Mouse (Mus musculus) frontal cortex, postnatal 36 days (tissue): ENCODE measurements around the gene Ccdc159.

Experiments
- DNase-seq, 2 experiments: peaks; one replicate each; pipeline ENCODE4 v3.0.0; 2022; ENCODE audit warnings: low spot score in 2 of 2

Gene Ccdc159

DNA sequence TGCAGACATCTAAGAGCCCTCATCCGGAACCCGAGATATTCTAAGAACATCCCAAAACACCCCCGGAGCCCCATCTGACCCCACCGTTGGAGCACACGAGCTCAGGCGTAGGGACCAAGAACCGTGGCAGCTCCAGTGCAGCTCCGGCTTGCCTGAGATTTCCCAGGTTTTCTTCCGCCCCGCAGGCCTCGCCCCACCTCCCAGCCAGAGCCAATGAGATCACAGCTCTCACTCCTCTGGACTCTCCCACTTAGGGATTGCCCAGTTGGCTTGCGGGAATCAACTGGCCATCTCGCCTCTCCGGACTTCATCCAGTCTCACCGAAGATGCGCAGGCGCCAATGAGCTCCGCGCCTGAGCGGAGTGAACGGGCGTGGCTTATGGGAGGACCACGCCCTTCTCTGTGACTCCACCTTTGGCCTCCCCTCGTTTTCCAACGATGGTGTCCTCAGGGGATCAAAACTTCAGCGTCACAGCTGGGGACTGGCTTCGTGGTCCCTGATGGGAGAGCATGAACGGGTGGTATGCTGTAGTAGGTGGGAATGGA, at the start of gene Ccdc159, which contains the start of gene Tmem205:
Gene Ccdc159 (plus strand): TSS at position 264 of the 546 bp plus-strand sequence.
Gene Tmem205 (minus strand): TSS at position 349 of the 546 bp plus-strand sequence.
- DNase-seq, result peak; percentile 93 to 95

DNA sequence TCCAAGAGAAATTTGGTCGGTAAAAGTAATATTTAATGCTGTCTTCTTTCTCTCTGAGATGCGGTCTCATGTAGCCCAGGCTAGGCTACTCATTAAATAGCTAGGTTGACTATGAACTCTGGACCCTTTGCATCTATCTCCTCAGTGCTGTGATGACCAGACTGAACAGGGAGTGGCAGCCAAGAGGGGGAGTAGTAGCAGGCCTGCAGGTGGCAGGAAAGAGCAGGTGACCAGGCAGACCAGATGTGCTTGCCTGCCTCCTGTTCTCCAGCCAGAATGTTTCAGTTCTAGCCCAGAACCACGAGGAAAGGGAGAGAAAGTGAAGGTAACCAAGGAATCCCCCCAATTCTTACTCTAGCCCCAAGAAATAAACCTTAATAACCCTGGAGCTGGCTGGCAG, 38.0 kb upstream of the Ccdc159 start:
- DNase-seq, result no peak

DNA sequence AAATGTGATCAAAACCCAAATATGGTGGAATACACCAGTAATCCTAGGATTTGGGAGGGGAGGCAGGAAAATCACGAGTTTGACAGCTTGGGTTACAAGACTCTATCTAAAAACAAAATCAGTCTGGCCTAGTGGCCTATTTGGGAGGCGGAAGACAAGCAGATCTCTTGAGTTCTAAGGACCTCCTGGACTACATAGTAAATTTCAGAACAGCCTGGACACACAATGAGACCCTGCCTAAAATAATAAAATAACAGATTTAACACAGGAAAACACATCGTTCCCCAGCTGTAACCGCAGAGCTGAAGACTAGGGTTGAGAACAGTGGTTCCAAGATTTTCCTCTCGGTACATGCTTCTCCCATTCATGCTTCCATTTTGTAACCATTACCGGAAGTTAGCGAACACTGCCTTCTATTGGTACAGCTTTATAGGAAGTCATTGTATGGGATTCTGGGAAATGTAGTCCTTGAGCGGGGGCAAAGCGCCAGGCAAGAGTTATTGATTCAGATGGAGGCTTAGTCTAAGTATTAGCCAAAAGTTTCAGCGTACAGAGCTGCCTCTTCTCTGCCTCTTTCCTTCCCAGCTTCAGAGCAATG, 25.9 kb upstream of the Ccdc159 start:
- peak; percentile 58 to 82 for DNase-seq

DNA sequence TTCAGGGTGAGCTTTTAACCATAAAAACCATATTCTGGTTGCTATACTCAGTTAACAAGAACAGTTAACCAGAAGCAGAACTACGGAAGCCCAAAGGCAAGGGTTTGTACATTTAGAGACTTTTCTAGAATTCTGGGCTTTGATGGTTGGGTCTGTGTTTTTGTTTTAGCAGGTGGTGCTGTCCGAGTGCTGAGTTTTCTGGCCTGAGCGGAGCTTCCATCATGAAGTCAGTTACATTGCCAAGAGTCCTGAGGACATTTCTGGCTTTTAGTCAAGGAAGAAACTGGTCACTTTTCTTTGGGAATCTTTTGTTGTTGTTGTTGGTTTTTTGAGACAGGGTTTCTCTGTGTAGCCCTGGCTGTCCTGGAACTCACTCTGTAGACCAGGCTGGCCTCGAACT, 23.2 kb upstream of the Ccdc159 start:
- DNase-seq, result no peak

DNA sequence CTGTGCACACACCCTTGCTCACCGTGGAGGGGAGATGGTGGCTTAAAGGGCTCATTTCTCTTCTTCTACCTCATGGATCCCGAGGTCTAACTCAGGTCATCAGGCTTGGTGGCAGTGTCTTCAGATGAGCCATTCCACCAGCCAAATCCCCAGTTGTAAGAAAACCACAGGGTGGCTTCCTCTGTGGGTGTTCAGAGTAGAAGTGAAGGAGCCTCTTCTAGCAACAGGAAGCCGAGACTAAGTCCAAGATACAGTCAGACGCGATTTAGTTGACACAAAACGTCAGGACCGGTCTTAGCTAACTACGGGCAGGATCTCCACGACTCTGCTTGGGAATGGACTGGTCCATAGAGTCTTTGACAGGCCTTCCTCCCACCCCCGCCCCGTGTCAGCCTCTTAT, 19.1 kb upstream of the Ccdc159 start:
- DNase-seq, result no peak

DNA sequence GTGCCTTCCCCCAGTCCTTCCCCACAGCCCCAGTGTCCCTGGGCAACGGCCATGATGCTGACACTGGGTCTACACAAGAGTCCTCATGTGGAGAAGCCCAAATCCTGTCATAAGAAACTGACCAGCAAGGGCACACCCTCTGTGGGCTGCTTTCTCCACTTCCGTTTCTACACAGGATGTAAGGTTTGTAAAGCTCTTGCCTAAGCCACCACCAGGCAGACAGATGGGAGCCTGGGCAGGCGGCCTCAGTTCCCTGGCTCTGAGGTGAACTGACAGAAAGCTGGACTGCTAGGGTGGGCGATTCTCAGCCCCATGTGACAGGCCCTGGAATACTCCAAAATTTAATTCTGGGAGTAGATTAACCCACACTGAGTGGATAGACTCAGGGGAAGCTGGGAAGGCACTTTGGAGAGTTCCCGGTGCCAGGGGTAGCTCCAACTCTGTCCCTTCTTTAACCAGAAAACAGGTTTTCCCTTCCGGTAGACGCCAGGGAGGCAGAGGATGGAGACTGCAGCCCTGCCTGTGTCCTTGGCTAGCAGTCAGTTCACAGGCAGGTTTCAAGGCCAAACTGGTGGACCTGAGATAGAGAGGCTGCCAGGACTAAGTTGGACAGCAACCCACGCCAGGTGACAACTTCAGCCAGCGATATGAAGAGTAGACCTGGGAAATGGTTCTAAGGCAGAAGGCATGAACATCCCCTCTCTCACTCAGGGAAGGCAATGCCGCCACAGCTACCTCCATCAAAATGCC, 17.6 kb upstream of the Ccdc159 start:
- DNase-seq, result no peak

DNA sequence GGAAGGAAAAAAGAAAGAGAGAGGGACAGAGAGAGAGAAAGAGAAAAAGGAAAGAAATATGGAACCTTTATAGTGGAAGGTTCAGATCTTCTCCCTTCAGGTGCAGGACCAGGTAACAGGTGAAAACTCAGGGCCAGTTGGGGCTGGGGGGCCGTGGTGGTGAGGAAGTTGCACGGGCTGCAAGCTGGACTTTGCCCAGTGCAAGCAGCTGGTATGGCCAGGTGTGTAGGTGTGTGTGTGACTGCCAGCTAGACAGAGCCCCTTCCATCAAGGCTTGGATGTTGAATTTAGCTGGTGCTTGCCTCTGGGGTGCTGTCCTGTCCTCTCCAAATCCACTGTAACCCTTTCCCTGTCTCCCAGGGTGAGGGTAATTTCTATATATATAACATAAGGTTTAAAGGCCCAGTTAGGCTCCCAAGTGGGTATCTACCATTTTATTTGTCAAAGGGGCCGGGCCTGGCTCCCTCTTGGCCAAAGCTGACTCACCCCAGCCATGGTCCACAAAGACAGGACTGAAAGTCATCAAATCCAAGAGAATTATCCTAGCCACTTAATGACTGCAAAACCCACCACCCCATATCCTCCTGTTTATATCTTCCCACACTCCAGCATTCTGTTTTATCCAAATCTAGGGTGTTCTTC, 10.3 kb upstream of the Ccdc159 start:
- peak in 1 of 2 experiments; percentile 38 for DNase-seq

DNA sequence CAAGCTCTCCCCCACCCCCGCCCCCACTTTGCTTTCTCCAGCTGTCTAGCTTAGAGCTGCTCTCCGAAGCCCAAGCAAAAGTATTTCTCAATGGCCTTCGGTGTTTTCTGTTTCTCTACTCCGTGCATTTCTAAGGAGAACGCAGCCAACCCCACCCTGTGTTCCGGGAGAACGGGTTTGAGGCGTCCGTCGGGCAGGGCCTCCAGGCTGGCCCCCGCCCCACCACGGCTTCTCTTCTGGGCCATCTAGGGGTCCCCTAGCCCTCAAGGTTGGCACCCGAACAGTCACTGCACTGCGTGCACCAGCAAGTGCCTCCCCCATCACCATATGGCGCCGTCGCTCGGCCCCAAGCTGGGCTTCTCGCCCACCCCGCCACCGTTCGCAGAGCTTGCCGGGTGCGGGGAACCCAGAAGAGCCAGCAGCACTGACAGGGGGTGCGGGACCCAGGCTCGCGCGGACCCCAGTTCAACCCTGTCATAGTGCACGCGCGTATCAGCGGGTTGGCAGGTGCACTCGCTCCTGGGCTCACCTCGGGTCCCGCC, 9.7 kb upstream of the Ccdc159 start:
- peak; percentile 84 to 86 for DNase-seq

DNA sequence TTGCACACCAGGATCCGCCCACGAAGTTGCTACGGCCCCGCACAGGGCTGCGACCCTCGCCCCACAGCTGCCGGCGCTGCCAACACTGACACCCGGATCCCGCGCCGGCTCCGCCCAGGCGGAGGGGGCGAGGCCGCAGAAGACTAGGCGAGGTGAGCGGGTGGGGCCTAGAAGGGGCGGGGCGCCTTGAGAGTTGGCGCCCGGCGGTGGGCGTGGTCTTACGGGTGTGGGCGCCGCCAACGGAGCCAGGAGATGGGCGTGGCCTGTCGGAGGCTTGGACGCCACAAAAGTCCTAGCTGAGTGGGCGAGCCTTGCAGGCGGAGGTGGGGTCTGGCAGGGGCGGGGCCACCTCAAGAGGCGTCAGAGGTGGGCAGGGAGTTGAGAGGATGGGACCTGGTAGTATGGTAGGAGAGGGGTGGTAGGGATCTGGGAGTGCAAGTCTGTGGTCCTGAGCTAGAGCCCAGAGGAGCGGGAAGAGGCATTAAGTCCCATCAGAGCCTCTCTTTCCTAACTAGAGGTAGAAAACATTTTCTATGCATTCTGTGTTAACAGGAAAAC, 9.2 kb upstream of the Ccdc159 start, which contains the start of gene Rab3d:
Gene Rab3d (minus strand): TSS at position 158 of the 558 bp plus-strand sequence.
- DNase-seq, result peak; percentile 84 to 90

DNA sequence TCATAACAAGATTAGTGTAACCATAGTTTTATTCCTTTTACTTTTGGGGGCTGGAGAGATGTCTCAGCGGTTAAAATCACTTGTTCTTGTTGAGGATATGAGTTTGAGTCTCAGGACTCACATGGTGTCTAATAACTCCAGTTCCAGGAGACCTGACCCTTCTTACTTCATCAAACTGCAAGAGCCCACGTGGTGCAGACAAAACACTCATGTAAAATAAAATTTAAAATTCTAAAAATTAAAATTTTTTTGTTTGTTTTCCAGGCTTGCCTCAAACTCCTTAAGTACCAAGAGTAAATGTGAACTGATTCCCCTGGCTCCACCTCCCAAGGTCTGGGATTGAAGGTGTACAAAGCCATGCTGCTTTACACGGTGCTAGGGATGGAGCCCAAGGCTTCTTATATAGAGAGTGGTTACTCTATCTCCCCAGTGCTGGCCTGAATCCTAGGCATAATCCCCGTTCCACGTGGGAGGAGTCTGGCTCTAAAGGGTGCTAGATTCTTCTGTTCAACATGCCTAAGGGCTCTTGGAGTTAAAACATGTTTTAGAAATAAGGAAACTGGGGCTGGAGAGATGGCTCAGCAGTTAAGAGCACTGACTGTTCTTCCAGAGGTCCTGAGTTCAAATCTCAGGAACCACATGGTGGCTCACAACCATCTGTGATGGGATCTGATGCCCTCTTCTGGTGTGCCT, 8.4 kb upstream of the Ccdc159 start:
- peak; percentile 28 to 62 for DNase-seq

DNA sequence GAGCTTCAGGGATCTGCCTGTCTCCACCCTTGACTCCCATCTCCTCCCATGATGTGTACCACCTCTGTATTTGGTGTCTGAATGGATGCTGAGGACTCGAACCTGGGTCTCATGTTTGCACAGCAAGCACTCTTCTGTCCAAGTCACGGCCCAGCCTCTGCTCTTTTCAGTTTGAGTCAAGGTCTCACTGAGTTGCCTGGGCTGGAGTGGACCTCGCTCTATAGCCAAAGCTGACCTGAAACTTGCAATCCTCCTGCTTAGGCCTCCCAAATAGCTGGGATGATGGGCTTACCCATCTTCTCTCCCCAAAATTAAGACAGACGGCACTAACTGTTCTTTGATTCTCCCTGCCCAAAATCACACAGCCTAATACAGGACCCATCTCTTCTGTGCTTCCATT, 4.2 kb upstream of the Ccdc159 start:
- DNase-seq, result no peak

DNA sequence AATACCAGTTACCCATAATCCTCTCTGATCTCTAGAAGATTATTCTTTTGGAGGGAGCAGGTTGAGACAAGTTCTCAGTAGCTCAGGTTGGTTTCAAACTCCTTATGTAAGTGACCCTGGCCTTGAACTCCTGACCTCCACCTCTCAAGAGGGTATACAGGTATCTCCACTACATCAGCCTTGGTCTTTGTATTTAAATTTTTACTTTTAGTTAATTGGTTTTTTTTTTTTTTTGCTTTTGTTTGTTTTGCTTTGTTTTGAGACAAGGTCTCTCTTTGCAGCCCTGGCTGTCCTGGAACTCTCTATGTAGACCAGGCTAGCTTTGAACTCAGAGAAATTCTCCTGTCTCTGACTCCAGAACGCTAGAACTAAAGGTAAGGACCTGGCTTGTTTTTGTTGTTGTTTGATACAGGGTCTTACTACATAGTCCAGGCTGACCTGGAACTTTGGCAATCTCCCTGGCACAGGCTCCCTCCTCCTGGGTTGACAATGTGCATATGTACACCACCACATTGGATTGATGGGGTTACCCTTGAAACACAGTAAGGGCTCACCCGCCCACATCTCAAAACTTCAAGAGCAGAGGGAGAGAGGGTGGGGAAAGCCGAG, 3.7 kb upstream of the Ccdc159 start:
- no peak for DNase-seq

DNA sequence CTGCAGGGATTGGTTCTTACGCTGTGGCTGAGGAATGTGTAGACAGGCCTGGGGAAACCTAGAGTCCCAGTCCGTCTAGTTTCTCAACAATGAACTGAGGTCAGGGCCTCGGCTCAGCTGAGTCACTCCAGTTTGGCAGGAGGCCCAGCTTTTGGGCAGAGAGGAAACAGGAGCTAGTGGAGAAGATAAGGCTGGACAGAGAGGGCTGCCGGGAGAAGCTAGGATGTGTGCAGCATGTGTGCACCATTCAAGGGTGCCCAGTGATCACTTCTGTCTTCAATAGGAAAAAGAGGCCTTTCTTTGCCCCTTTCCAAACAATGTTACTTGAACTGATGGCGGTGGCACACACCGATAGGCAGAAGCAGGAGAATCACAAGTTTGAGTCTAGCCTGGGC, 3.2 kb upstream of the Ccdc159 start:
- DNase-seq, result no peak

DNA sequence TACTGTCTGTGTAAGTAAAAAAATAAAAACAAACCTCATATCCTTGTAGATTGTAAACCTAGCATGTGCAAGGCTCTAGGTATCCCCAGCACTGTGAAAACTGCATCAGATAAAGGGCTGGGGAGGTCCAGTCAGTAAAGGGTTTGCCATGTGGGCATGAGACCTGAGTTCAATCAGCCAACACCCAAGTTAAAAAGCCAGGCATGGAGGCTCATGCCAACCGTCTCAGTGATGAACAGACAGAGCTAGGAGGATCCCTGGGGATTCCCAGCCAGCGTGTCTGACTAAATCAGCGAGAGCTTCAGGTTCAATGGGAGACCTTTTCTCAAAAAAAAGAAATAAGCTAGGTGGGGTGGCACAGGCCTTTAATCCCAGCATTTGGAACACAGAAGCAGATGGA, 2.2 kb upstream of the Ccdc159 start:
- DNase-seq, result no peak

DNA sequence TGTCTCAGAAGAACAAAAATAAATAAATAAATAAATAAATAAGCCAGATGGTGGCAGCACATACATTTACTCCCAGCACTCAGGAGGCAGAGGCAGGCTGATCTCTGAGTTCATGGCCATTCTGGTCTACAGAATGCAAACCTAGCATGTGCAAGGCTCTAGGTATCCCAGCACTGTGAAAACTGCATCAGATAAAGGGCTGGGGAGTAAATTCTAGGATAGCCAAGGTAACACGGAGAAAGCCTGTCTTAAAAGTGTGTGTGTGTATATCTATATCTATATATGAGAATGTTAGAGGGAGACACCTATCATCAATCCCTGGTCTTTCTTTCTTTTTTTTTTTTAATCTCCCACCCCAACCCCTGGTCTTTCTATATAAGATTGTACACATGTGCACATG, 1.8 kb upstream of the Ccdc159 start:
- DNase-seq, result no peak

DNA sequence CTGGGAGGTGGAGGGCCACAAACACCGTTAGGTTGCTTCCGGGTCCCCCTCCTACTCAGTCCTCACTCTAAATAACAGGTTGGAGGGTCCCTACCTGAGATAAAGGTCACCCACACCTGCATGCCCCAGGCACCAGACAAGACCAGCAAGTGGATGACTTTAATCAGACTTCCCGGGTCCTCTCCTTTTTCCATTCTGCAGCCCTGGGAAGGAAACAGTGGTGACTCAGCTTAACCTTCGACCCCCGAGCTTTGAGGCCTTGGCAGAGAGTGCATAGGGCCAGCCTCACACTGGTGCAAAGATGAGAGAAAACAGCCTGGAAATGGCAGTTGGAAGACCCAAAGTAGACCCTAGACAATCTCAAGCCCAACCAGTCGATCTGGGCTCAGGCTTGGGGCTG, 1.1 kb upstream of the Ccdc159 start:
- DNase-seq, result no peak

DNA sequence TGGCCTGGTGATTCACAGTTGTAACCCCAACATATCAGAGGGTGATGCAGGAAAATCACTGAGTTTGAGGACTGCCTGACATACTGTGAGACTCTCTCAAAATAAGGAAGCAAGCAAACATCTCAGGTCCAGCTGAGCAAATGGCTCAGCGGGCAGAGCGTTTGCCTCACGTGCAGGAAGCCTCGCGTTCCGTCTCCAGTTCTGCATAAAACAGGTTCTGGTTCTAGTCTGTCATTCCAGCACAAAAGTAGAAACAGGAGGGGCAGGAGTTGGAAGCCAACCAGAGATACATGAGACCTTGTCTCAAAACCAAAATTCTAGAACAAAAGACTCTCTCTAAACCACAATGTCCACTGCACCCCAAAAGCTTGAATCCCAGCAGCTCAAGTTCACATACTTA, 487 bp upstream of the Ccdc159 start:
- DNase-seq, result no peak

DNA sequence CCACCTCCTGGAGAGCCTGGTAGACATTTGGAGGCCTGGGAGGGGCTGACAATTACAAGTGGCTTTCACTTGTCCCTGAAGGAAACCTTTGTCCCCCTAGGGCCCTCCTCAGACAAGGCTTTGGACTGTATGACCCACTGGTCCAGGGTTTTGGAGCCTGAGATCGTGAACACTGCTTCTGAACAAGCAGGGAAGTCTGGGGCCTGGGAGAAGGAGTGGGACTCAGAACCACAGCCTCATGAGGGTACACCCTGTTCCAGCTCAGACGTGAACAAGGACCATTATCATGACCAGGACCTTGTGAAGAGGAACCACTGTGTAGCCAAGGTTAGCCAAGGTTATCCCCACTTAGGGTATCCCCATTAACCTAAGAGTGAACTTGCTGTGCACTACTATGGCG, 1.9 kb downstream of the Ccdc159 start:
- no peak for DNase-seq

DNA sequence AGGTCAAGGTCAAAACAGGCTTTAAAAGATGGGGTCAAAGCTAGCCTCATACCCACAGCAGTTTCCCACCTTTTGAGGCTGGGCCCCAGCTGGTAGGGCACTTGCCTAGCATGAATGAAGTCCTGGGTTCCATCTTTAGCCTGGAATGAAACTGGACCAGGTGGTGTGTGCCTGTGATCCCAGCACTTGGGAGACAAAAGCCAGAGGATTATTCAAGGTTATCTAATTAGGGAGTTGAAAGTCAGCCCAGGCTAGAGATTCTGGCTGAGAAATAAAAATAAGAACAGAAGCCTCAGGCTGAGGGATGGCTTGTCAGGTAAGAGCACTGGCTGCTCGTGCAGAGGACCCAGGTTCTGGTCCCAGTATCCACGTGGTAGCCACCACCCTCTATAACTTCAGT, 4.7 kb downstream of the Ccdc159 start:
- DNase-seq, result no peak

DNA sequence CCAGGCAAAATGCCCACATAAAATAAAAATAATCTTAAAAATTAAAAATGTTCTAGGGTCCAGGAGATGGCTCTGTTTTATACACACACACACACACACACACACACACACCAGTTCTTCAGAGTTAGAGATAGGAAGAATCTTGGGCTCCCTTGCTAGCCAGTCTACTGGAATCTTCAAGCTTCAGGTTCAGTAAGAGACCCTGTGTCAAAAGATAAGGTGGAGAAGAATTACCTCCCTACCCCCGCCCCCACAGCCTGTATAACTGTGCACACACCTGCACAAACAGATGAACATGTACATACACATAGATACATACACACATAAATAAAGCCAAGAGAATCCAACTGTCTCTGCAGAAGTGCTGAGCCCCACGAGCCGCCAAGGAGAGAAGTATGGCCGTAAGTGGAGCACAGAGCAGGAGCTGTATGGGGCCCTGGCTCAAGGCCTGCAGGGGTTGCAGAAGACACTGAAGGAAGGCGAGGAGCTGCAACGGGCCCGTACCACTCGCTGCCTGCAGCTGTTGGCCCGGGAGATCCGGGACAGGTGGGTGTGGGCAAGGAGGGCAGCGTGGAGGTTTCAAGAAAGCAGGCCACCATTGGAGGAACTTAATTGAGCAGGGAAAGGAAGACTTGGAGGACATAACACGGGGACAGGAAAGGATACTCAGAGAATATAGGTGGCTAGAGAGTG, 5.3 kb downstream of the Ccdc159 start:
- DNase-seq, result no peak
